Comparison of ENCODE assay signal across 14 mouse cellular contexts in genomic region chr10:28590822-28591221, GRCm38 (mm10).
"Had no signal": no experiment of that assay in that cellular context is flagged by ENCODE, and none has a peak within 500 bp of the region (broad histone marks: within the 10 kb centered on the region; RNA-seq: fewer than 3 reads in every experiment).

No protein-coding gene starts in this region.

- DNase-seq: kidney, adult 11 months; kidney, adult 8-10 months; kidney, postnatal 14 days; kidney, postnatal 4 days; lung, embryonic 14.5 days; thymus, adult 18-20 months; thymus, postnatal 36 days had no signal

- ATAC-seq: intestine, embryonic 15.5 days; lung, postnatal 0 days; midbrain, embryonic 13.5 days had no signal

- H3K27ac ChIP-seq: intestine, embryonic 15.5 days; limb, embryonic 10.5 days; limb, embryonic 13.5 days; macrophage; midbrain, embryonic 10.5 days; midbrain, embryonic 13.5 days had no signal

- H3K36me3 ChIP-seq: intestine, embryonic 15.5 days had no signal

- H3K4me1 ChIP-seq: intestine, embryonic 15.5 days; limb, embryonic 10.5 days; limb, embryonic 13.5 days; midbrain, embryonic 13.5 days had no signal

- H3K4me3 ChIP-seq: intestine, embryonic 15.5 days; limb, embryonic 10.5 days; limb, embryonic 13.5 days; midbrain, embryonic 10.5 days; midbrain, embryonic 13.5 days had no signal

- H3K9ac ChIP-seq: intestine, embryonic 15.5 days; limb, embryonic 13.5 days; lung, embryonic 14.5 days; midbrain, embryonic 13.5 days had no signal

- H3K27me3 ChIP-seq: intestine, embryonic 15.5 days; limb, embryonic 13.5 days; midbrain, embryonic 13.5 days had no signal

- H3K9me3 ChIP-seq: intestine, embryonic 15.5 days; limb, embryonic 10.5 days; limb, embryonic 13.5 days; midbrain, embryonic 10.5 days; midbrain, embryonic 13.5 days had no signal

- H3K4me2 ChIP-seq: intestine, embryonic 15.5 days; limb, embryonic 13.5 days; lung, embryonic 14.5 days; midbrain, embryonic 13.5 days had no signal
